Mouse (Mus musculus): Measurements from ENCODE around the gene Snip1. TPM values are rescaled to one million over a fixed set of nuclear protein-coding genes. Genes with fewer than 3 reads are reported as not detected.

Snip1 gene
- polyA plus RNA-seq, 1 experiment from 2014 or later: 13.6 TPM

DNA sequence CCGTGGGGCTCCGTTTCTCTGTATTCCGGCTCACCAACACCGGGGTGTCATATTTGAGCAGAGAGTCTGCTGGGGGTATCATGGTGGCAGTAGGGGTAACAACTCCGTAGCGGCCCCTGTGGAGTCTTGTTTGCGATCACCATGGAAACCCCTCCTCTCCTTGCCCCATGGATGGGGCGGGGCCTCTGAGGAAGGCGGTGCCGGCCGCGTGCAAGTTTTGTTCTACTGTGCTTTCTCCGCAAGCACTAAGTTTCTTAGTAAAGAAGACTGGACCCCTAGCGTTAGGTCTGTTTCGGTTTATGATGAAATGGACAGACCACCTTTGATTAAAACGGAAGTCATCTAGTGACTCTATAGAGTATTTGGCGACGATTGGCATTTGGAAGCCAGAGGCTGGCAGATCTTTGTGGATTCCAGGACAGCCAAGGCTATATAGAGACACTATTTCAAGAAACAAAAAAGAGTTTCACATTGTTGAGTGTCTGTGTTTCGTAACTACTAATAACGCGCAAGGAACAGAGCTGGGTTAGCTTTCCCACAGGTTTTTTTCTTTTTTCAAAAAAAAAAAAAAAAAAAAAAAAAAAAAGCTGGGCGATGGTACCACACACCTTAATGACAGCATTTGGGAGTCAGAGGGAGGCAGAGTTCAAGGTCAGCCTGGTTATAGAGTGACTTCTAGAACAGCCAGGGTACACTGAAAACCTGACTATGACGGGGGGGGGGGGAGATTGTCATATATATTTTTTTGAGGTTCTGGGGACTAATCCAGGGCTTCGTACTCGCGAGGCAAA, 760 bp upstream of the Snip1 start, which contains the start of gene Dnali1:
Dnali1 (minus strand) TSS at position 187 of the 791 bp plus-strand sequence.
- Histone ChIP-seq H3K27me3 (replicated peaks; ENCODE audit: control insufficient read depth, insufficient read depth, low read length) (no peaks in the 10 kb centered on the region), H3K4me3 (ENCODE audit: low read depth, low read length) (peak within 1 kb of the TSS; percentile 83), H3K9ac (ENCODE audit: low read depth, low read length) (peak within 1 kb of the TSS; percentile 88), H3K36me3 (ENCODE audit: control insufficient read depth, insufficient read depth) (peaks cover 17% of the 10 kb centered on the region), H3K4me2 (replicated peaks; ENCODE audit: low read depth) (peak within 1 kb of the TSS; percentile 67), H3K4me1 (replicated peaks; ENCODE audit: control insufficient read depth, insufficient read depth, low read length) (peaks cover 8% of the 10 kb centered on the region), H3K27ac (ENCODE audit: low read depth, low read length) (peak within 1 kb of the TSS; percentile 87), H3K9me3 (ENCODE audit: control insufficient read depth) (no peaks in the 10 kb centered on the region)
- ATAC-seq: peak; percentile 7; the same call in 1 of the 2 replicates
- 0 out of 2 replicates have a peak, but pooled peaks have one; percentile 2 for TF ChIP-seq CTCF (IDR thresholded peaks at IDR 0.05; ENCODE audit: low read depth)
- WGBS: 2% methylated on average over 26 of the region's 26 CpGs

DNA sequence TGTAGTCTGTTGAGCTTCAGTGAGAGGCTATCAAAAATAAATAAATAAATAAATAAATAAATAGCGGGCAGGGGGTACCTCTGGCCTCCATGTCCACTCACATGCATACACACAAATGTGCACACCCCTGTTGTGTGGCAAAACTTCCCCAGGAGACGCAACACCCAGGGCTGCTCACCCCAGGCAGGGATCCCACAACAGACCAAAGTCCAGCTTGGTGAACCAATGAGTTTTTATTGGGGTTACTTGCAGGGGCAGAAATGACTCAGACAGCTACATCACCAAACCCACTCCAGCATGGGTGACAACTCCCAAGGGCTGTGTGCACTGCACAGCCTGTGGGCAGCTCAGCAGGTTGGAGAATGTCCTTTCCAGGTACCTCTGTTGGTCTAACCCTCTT, 11.2 kb downstream of the Snip1 start:
- no peaks in the 10 kb centered on the region for H3K4me1 ChIP-seq (replicated peaks; ENCODE audit: control insufficient read depth, insufficient read depth, low read length)
- TF ChIP-seq CTCF (IDR thresholded peaks at IDR 0.05; ENCODE audit: low read depth): no peak
- peaks cover 34% of the 10 kb centered on the region for H3K36me3 ChIP-seq (ENCODE audit: control insufficient read depth, insufficient read depth)
- peak; percentile 74 for ATAC-seq
- no peaks in the 10 kb centered on the region for H3K9me3 ChIP-seq (ENCODE audit: control insufficient read depth)
- H3K4me3 ChIP-seq (ENCODE audit: low read depth, low read length): no peak overlapping the region
- peak overlapping the region; percentile 61 for H3K27ac ChIP-seq (ENCODE audit: low read depth, low read length)
- 59% methylated on average over 2 of the region's 2 CpGs for WGBS
- H3K27me3 ChIP-seq (replicated peaks; ENCODE audit: control insufficient read depth, insufficient read depth, low read length): no peaks in the 10 kb centered on the region
- no peak overlapping the region for H3K9ac ChIP-seq (ENCODE audit: low read depth, low read length)
- no peak overlapping the region for H3K4me2 ChIP-seq (replicated peaks; ENCODE audit: low read depth)

DNA sequence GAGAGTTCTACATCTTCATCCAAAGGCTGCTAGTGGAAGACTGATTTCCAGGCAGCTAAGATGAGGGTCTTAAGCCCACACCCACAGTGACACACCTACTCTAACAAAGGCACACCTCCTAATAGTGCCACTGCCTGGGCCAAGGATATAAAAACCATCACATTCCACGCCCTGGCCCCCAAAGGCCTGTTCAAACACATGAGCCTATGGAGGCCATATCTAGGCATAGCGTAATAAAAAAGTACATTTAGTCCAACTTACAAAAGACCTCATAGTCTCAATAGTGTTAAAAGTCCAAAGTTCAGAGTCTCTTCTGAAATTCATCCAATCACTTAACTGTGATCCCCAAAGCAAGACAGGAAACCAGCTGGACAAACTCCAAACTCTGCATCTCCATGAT, 12.2 kb downstream of the Snip1 start:
- no peak overlapping the region for H3K4me3 ChIP-seq (ENCODE audit: low read depth, low read length)
- ATAC-seq: peak; percentile 68
- no peaks in the 10 kb centered on the region for H3K27me3 ChIP-seq (replicated peaks; ENCODE audit: control insufficient read depth, insufficient read depth, low read length)
- no peak overlapping the region for H3K4me2 ChIP-seq (replicated peaks; ENCODE audit: low read depth)
- H3K4me1 ChIP-seq (replicated peaks; ENCODE audit: control insufficient read depth, insufficient read depth, low read length): no peaks in the 10 kb centered on the region
- no peaks in the 10 kb centered on the region for H3K9me3 ChIP-seq (ENCODE audit: control insufficient read depth)
- 40% methylated on average over 2 of the region's 2 CpGs for WGBS
- no peak overlapping the region for H3K9ac ChIP-seq (ENCODE audit: low read depth, low read length)
- no peak overlapping the region for H3K27ac ChIP-seq (ENCODE audit: low read depth, low read length)
- TF ChIP-seq CTCF (IDR thresholded peaks at IDR 0.05; ENCODE audit: low read depth): no peak
- H3K36me3 ChIP-seq (ENCODE audit: control insufficient read depth, insufficient read depth): peaks cover 24% of the 10 kb centered on the region

DNA sequence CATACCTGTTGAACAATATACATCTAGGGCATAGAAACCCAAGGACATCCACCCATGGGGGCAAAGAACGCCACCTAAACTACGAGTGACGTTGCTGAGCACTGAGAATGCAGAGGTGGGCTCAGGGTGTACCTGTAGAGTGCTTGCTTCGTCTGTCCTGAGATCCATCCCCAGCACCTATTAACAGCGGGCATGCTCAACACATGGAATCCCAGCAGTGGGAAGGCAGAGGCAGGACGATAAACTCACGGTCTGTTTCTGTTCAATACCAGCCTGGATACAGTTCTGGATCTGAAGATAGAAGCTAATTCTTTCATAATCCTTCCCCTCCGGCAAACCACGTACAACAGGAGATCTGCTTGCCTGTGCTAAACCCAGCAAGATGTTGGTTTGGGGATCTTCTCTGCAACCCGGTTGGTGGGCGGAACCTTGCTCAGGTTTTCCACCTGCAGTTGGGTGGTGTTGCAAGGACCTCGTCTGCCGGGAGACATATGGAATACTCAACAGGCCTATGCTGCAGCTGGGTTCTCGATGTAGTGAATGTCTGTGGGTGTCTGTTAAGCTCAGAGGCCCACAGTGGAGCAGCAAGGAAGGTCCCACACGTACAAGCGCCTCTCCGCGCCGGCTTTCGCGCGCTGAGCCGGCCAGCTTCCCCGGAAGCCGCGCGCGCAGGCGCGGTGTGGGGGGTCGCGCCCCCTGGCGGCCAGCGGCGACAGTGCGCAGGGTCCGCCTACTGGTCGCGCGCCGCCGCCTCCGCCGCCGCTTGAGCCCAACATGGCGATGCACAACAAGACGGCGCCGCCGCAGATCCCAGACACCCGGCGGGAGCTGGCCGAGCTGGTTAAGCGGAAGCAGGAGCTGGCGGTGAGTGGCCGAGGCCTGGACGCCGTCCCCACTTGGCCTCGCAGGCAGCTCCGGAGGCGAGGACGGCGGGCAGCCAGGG, 18.2 kb downstream of the Snip1 start, which contains the start of gene Meaf6:
Meaf6 (plus strand) TSS at position 732 of the 943 bp plus-strand sequence.
- peak; percentile 89 for TF ChIP-seq CTCF (IDR thresholded peaks at IDR 0.05; ENCODE audit: low read depth)
- peak; percentile 87 for ATAC-seq
- Histone ChIP-seq H3K4me3 (ENCODE audit: low read depth, low read length) (peak within 1 kb of the TSS; percentile 84), H3K36me3 (ENCODE audit: control insufficient read depth, insufficient read depth) (peaks cover 13% of the 10 kb centered on the region), H3K9me3 (ENCODE audit: control insufficient read depth) (no peaks in the 10 kb centered on the region), H3K27ac (ENCODE audit: low read depth, low read length) (peak within 1 kb of the TSS; percentile 95), H3K4me2 (replicated peaks; ENCODE audit: low read depth) (peak within 1 kb of the TSS; percentile 78), H3K4me1 (replicated peaks; ENCODE audit: control insufficient read depth, insufficient read depth, low read length) (peaks cover 5% of the 10 kb centered on the region; the same call in 1 of the 2 replicates), H3K9ac (ENCODE audit: low read depth, low read length) (peak within 1 kb of the TSS; percentile 81), H3K27me3 (replicated peaks; ENCODE audit: control insufficient read depth, insufficient read depth, low read length) (no peaks in the 10 kb centered on the region)
- 1% methylated on average over 63 of the region's 63 CpGs for WGBS

DNA sequence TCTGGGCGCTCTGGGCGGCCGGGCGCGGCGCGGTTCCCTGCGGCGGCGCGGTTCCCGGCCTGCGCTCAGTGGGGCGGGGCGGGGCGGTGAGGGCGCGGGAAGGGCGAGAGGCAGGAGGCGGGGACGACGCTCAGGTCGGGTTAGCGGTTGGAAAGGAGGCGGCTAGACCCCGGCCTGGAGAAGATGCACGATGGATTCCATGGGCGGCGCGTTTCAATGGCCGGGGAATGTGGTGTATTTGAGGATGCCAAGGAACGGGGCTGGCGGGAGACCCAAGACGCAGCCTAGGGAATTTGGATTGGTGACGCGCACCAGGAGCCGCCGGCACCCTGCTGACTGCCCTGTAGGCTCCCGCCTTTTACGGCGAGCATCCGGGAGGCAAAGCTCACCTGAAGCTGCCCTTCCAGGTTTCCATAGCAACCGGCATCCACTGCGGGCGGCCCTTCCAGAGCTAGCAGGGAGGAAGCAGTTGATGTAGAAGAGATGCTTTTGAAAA, 18.9 kb downstream of the Snip1 start:
- H3K27ac ChIP-seq (ENCODE audit: low read depth, low read length): peak overlapping the region; percentile 95
- under 1% methylated on average over 45 of the region's 45 CpGs for WGBS
- no peak for TF ChIP-seq CTCF (IDR thresholded peaks at IDR 0.05; ENCODE audit: low read depth)
- H3K9ac ChIP-seq (ENCODE audit: low read depth, low read length): peak overlapping the region; percentile 81
- ATAC-seq: peak; percentile 94
- peak overlapping the region; percentile 78 for H3K4me2 ChIP-seq (replicated peaks; ENCODE audit: low read depth)
- no peaks in the 10 kb centered on the region for H3K27me3 ChIP-seq (replicated peaks; ENCODE audit: control insufficient read depth, insufficient read depth, low read length)
- H3K4me3 ChIP-seq (ENCODE audit: low read depth, low read length): peak overlapping the region; percentile 84
- H3K9me3 ChIP-seq (ENCODE audit: control insufficient read depth): no peaks in the 10 kb centered on the region
- peaks cover 21% of the 10 kb centered on the region for H3K36me3 ChIP-seq (ENCODE audit: control insufficient read depth, insufficient read depth)
- H3K4me1 ChIP-seq (replicated peaks; ENCODE audit: control insufficient read depth, insufficient read depth, low read length): peaks cover 5% of the 10 kb centered on the region; the same call in 1 of the 2 replicates
